Mouse (Mus musculus): ENCODE data around the gene Mthfsd.

DNA sequence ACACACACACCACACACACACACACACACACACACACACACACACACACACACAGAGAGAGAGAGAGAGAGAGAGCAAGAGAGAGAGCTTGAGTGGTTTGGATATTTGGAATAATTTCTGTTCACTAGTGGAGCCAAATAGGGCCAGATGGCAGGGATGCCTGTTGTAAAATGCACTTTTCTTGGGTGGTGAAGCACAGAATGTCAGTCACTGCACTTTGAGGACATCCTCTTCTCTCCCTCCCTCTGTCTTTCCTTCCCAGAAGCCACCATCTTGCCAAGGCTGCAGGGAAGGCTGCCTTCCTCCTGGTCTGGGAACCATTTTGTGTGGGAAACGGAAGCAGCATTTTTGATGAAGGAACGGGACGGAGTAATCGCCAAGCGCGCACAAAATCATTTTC is 45.7 kb downstream of the Mthfsd start:
- no peak for TF ChIP-seq MAX (IDR thresholded peaks at IDR 0.05; ENCODE audit: low read depth)
- no peak for TF ChIP-seq USF1 (IDR thresholded peaks at IDR 0.05; ENCODE audit: low read depth)
- no peak for TF ChIP-seq POLR2A (IDR thresholded peaks at IDR 0.05; ENCODE audit: insufficient read length, low read depth)
- TF ChIP-seq E2F4 (IDR thresholded peaks at IDR 0.05; ENCODE audit: insufficient read depth): no peak
- TF ChIP-seq TCF12 (IDR thresholded peaks at IDR 0.05; ENCODE audit: insufficient read depth, poor library complexity, severe bottlenecking): no peak
- no peak for TF ChIP-seq POLR2AphosphoS2 (IDR thresholded peaks at IDR 0.05; ENCODE audit: insufficient read length, low read depth)
